18 mouse cellular contexts compared by ENCODE assay signal in the genomic region with DNA sequence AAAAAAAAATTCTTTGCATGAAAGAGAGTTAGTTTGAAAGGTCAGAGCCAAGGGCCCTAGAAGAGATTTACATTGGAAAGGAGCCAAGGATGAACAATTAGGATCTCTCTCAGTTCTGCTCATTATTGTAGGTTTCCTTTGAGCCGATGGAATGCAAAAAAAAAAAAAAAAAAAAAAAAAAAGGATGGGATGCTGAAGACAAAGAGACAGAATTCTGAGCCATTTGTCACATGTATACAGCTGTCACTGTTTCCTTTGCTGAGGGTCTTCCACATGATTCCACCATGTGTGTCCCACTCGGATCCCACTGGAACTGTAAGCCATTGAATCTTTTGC.
DNase-seq lines count a peak whose midpoint lies in the region; ATAC-seq and TF ChIP-seq lines count a peak whose summit lies in the region.
"Had no signal": no experiment of that assay in that cellular context is flagged by ENCODE, and none has a peak within 500 bp of the region (broad histone marks: within the 10 kb centered on the region; RNA-seq: fewer than 3 reads in every experiment).

No protein-coding gene starts in this region.

- TF ChIP-seq EP300 in stomach, postnatal 0 days (optimal IDR thresholded peaks at IDR 0.05), result no peak

- no peak overlapping the region for H3K27ac ChIP-seq in lung, embryonic 14.5 days (ENCODE audit: low read depth)
- peak overlapping the region; percentile 58 for H3K27ac ChIP-seq in forebrain, embryonic 14.5 days (ENCODE audit: low read depth, low read length)
- peak overlapping the region; percentile 51; the same call in 1 of the 2 replicates for H3K27ac ChIP-seq in hindbrain, embryonic 14.5 days
- peak overlapping the region; percentile 61; the same call in 1 of the 2 replicates for H3K27ac ChIP-seq in midbrain, embryonic 16.5 days (ENCODE audit: low read length)
- no peak overlapping the region for H3K27ac ChIP-seq in stomach, postnatal 0 days (replicated peaks)
- H3K27ac ChIP-seq: embryonic facial prominence, embryonic 13.5 days; limb, embryonic 15.5 days; liver, embryonic 15.5 days had no signal

- no peaks in the 10 kb centered on the region for H3K36me3 ChIP-seq in lung, embryonic 14.5 days (ENCODE audit: insufficient read depth)
- H3K36me3 ChIP-seq in forebrain, embryonic 14.5 days (ENCODE audit: control insufficient read depth, insufficient read depth, low read length), result no peaks in the 10 kb centered on the region
- no peaks in the 10 kb centered on the region for H3K36me3 ChIP-seq in hindbrain, embryonic 14.5 days (replicated peaks; ENCODE audit: control insufficient read depth, insufficient read depth)
- H3K36me3 ChIP-seq in midbrain, embryonic 16.5 days (ENCODE audit: control insufficient read depth, insufficient read depth, low read length), result no peaks in the 10 kb centered on the region
- H3K36me3 ChIP-seq in stomach, postnatal 0 days (ENCODE audit: control insufficient read depth, insufficient read depth, low read length), result no peaks in the 10 kb centered on the region
- H3K36me3 ChIP-seq: embryonic facial prominence, embryonic 13.5 days; limb, embryonic 15.5 days; liver, embryonic 15.5 days had no signal

- no peaks in the 10 kb centered on the region for H3K9me3 ChIP-seq in lung, embryonic 14.5 days (ENCODE audit: low read depth, low read length)
- no peaks in the 10 kb centered on the region for H3K9me3 ChIP-seq in forebrain, embryonic 14.5 days (replicated peaks; ENCODE audit: control insufficient read depth, low read length)
- H3K9me3 ChIP-seq in hindbrain, embryonic 14.5 days (ENCODE audit: control insufficient read depth, low read length), result no peaks in the 10 kb centered on the region
- H3K9me3 ChIP-seq in midbrain, embryonic 16.5 days (replicated peaks; ENCODE audit: control insufficient read depth, low read length, poor library complexity, severe bottlenecking), result no peaks in the 10 kb centered on the region
- H3K9me3 ChIP-seq in stomach, postnatal 0 days (ENCODE audit: control insufficient read depth, low read length), result no peaks in the 10 kb centered on the region
- H3K9me3 ChIP-seq: embryonic facial prominence, embryonic 13.5 days; limb, embryonic 15.5 days; liver, embryonic 15.5 days had no signal

- H3K4me3 ChIP-seq in lung, embryonic 14.5 days (ENCODE audit: low read depth, low read length), result no peak overlapping the region
- H3K4me3 ChIP-seq in forebrain, embryonic 14.5 days (ENCODE audit: low read depth, low read length), result no peak overlapping the region
- H3K4me3 ChIP-seq in hindbrain, embryonic 14.5 days (replicated peaks; ENCODE audit: low read length), result no peak overlapping the region
- no peak overlapping the region for H3K4me3 ChIP-seq in midbrain, embryonic 16.5 days (ENCODE audit: low read depth, low read length)
- H3K4me3 ChIP-seq in stomach, postnatal 0 days (ENCODE audit: low read depth, low read length), result no peak overlapping the region
- H3K4me3 ChIP-seq: embryonic facial prominence, embryonic 13.5 days; limb, embryonic 15.5 days; liver, embryonic 15.5 days had no signal

- ATAC-seq in lung, embryonic 14.5 days (ENCODE audit: insufficient read depth), result peak; percentile 41; the same call in 1 of the 2 replicates
- ATAC-seq in forebrain, embryonic 14.5 days, result peak; percentile 69
- peak; percentile 43; the same call in 1 of the 2 replicates for ATAC-seq in hindbrain, embryonic 14.5 days (ENCODE audit: low FRiP score)
- ATAC-seq in midbrain, embryonic 16.5 days, result no peak
- ATAC-seq in stomach, postnatal 0 days (ENCODE audit: low FRiP score, low TSS enrichment), result no peak
- ATAC-seq: lung, postnatal 0 days had no signal

- H3K4me2 ChIP-seq in lung, embryonic 14.5 days, result no peak overlapping the region
- H3K4me2 ChIP-seq in forebrain, embryonic 14.5 days (ENCODE audit: low read length), result no peak overlapping the region
- H3K4me2 ChIP-seq in hindbrain, embryonic 14.5 days (replicated peaks), result no peak overlapping the region
- H3K4me2 ChIP-seq in midbrain, embryonic 16.5 days (ENCODE audit: low read length), result no peak overlapping the region
- no peak overlapping the region for H3K4me2 ChIP-seq in stomach, postnatal 0 days (replicated peaks; ENCODE audit: low read depth)
- H3K4me2 ChIP-seq: embryonic facial prominence, embryonic 13.5 days; limb, embryonic 15.5 days; liver, embryonic 15.5 days had no signal

- DNase-seq in lung, embryonic 14.5 days, result peak; percentile 61
- DNase-seq in lung, postnatal 4 days, result no peak
- DNase-seq in forebrain, embryonic 14.5 days (ENCODE audit: low spot score), result peak; percentile 70
- DNase-seq in hindbrain, embryonic 14.5 days (ENCODE audit: low spot score), result no peak
- DNase-seq in spleen, postnatal 10 days (ENCODE audit: low spot score in 2 of 2), result no peak
- no peak for DNase-seq in urinary bladder, postnatal 14 days (ENCODE audit: low spot score)
- DNase-seq in stomach, postnatal 0 days (ENCODE audit: low spot score), result no peak
- DNase-seq: adrenal gland, adult 8-10 months; cerebellum, adult 9-10 months; gastrocnemius, postnatal 36 days; kidney, adult 11 months; right cerebral cortex, postnatal 25 days; thymus, postnatal 25 days had no signal

- no peak overlapping the region for H3K9ac ChIP-seq in lung, embryonic 14.5 days
- H3K9ac ChIP-seq in forebrain, embryonic 14.5 days (ENCODE audit: low read length), result no peak overlapping the region
- no peak overlapping the region for H3K9ac ChIP-seq in hindbrain, embryonic 14.5 days
- no peak overlapping the region for H3K9ac ChIP-seq in midbrain, embryonic 16.5 days (ENCODE audit: low read depth, low read length)
- H3K9ac ChIP-seq in stomach, postnatal 0 days (ENCODE audit: low read length), result no peak overlapping the region
- H3K9ac ChIP-seq: embryonic facial prominence, embryonic 13.5 days; limb, embryonic 15.5 days; liver, embryonic 15.5 days had no signal

- TF ChIP-seq CTCF in lung, embryonic 14.5 days (IDR thresholded peaks at IDR 0.05; ENCODE audit: low read depth), result no peak
- TF ChIP-seq CTCF in stomach, postnatal 0 days (IDR thresholded peaks at IDR 0.05; ENCODE audit: low read depth), result no peak

- no peaks in the 10 kb centered on the region for H3K4me1 ChIP-seq in lung, embryonic 14.5 days (ENCODE audit: insufficient read depth)
- H3K4me1 ChIP-seq in forebrain, embryonic 14.5 days (ENCODE audit: control insufficient read depth, insufficient read depth, low read length), result peaks cover 10% of the 10 kb centered on the region; the same call in 1 of the 2 replicates
- H3K4me1 ChIP-seq in hindbrain, embryonic 14.5 days (replicated peaks; ENCODE audit: control insufficient read depth, insufficient read depth, low read length), result peaks cover 19% of the 10 kb centered on the region
- peaks cover 16% of the 10 kb centered on the region for H3K4me1 ChIP-seq in midbrain, embryonic 16.5 days (ENCODE audit: control insufficient read depth, insufficient read depth, low read length)
- no peaks in the 10 kb centered on the region for H3K4me1 ChIP-seq in stomach, postnatal 0 days (replicated peaks; ENCODE audit: control insufficient read depth, insufficient read depth)
- H3K4me1 ChIP-seq: limb, embryonic 15.5 days; liver, embryonic 15.5 days had no signal

- 23% methylated on average over 2 of the region's 2 CpGs for WGBS in lung, embryonic 14.5 days
- WGBS in forebrain, embryonic 14.5 days, result 9% methylated on average over 2 of the region's 2 CpGs
- 10% methylated on average over 2 of the region's 2 CpGs for WGBS in hindbrain, embryonic 14.5 days
- 12% methylated on average over 2 of the region's 2 CpGs for WGBS in midbrain, embryonic 16.5 days
- 47% methylated on average over 2 of the region's 2 CpGs for WGBS in stomach, postnatal 0 days

- H3K27me3 ChIP-seq in lung, embryonic 14.5 days (ENCODE audit: insufficient read depth, low read length), result no peaks in the 10 kb centered on the region
- no peaks in the 10 kb centered on the region for H3K27me3 ChIP-seq in forebrain, embryonic 14.5 days (replicated peaks; ENCODE audit: control insufficient read depth, insufficient read depth, low read length)
- H3K27me3 ChIP-seq in hindbrain, embryonic 14.5 days (ENCODE audit: control insufficient read depth, insufficient read depth, low read length), result no peaks in the 10 kb centered on the region
- no peaks in the 10 kb centered on the region for H3K27me3 ChIP-seq in midbrain, embryonic 16.5 days (ENCODE audit: control insufficient read depth, insufficient read depth, low read depth, low read length)
- H3K27me3 ChIP-seq in stomach, postnatal 0 days (ENCODE audit: control insufficient read depth, insufficient read depth, low read length), result no peaks in the 10 kb centered on the region
- H3K27me3 ChIP-seq: embryonic facial prominence, embryonic 13.5 days; limb, embryonic 15.5 days; liver, embryonic 15.5 days had no signal

Comparison
In these comparisons a context has a peak if more than half of its experiments do, and no peak if none do; other contexts are left out.
1. DNase-seq: peak in lung, embryonic 14.5 days (single experiment) and forebrain, embryonic 14.5 days (single experiment); none in lung, postnatal 4 days (0 of 2), hindbrain, embryonic 14.5 days (single experiment), spleen, postnatal 10 days (0 of 2), urinary bladder, postnatal 14 days (single experiment) and stomach, postnatal 0 days (single experiment).
2. ATAC-seq: peak in lung, embryonic 14.5 days (single experiment), forebrain, embryonic 14.5 days (single experiment) and hindbrain, embryonic 14.5 days (single experiment); none in midbrain, embryonic 16.5 days (single experiment) and stomach, postnatal 0 days (single experiment).
3. H3K27ac ChIP-seq: peak in forebrain, embryonic 14.5 days (single experiment), hindbrain, embryonic 14.5 days (single experiment) and midbrain, embryonic 16.5 days (single experiment); none in lung, embryonic 14.5 days (single experiment) and stomach, postnatal 0 days (single experiment).